Mouse (Mus musculus): ENCODE data around the gene 1110004F10Rik.

The 1110004F10Rik gene

DNA sequence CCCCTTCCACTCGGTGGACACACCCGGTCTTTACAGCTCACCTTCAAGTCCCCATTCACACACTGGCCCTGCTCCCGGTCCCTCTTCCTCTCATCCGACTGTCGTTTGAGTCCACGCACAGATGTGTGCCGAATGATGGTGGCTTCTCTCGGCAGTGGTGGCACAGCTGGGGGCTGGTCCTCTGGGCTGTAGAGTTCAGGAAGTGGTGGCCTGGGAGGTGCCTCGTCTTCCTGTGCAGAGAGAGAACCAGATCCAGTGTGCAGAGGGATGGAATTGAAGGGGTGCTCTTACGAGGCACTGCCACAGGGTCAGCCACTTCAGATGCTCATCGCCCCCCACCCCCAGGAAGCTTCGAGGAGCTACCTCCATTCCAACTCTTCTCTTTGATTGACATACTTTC, 98.0 kb downstream of the 1110004F10Rik start:
- no peak for ATAC-seq (ENCODE audit: low TSS enrichment)

GRCm38 (mm10) chr7:116137671-116138070, 98.5 kb downstream of the 1110004F10Rik start:
- ATAC-seq (ENCODE audit: low TSS enrichment): no peak

DNA sequence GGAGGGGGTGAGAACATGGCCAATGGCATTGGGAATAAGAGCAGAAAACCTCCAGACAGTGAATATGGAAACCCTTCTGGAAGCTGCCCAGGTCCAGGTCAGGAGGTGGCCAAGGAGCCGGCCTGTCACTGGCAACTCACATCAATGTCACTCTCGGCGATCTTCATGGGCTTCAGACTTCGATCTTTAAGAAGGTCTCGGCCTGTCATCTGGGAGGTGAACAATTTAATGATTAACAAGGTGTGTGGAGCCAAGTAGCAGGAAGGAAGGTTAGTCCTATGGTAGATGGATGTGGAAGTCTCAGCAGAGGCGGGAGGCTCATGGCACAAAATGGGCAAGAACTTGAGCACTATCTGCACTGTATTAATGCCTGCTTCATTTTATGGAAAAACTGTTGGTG, 105.8 kb downstream of the 1110004F10Rik start:
- ATAC-seq (ENCODE audit: low TSS enrichment): no peak

- peak; percentile 73 for ATAC-seq (ENCODE audit: low TSS enrichment)
Observed at GRCm38 (mm10) chr7:116147114-116147513, 107.9 kb downstream of the 1110004F10Rik start.

DNA sequence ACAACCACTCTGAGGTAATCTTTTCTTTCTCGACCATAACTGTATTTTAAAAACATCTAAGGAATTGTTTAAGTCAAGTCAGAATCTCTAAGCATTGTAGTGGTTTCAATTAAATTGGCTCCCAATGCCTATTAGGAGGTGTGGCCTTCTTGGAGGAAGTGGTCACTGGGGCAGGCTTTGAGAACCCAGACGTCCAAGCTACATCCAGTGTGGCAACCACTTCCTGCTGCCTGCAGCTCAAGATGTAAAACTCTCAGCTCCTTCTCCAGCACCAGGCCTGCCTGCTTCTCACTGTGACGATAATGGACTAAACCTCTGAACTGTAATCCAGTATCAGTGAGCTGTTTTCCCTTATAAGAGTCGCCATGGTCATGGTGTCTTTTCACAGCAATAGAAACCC, 110.4 kb downstream of the 1110004F10Rik start:
- no peak for ATAC-seq (ENCODE audit: low TSS enrichment)

GRCm38 (mm10) chr7:116153781-116154368, 114.7 kb downstream of the 1110004F10Rik start:
- no peak for ATAC-seq (ENCODE audit: low TSS enrichment)

Measured in frontal cortex, adult (tissue).